Mouse (Mus musculus): Measurements from ENCODE around the gene Zbtb20. TPM values are rescaled to one million over a fixed set of nuclear protein-coding genes. Genes with fewer than 3 reads are reported as not detected.

Zbtb20 gene
- total and polyA plus RNA-seq, 2 experiments from 2014 or later: 25.2 to 38.0 TPM

- WGBS: 16% methylated on average over 4 of the region's 4 CpGs
- Histone ChIP-seq H3K4me1 (ENCODE audit: insufficient read depth, low read length) (no peaks in the 10 kb centered on the region), H3K36me3 (ENCODE audit: insufficient read depth, low read length) (no peaks in the 10 kb centered on the region), H3K27ac (ENCODE audit: low read depth, low read length) (peak overlapping the region; percentile 55), H3K4me2 (ENCODE audit: low read depth, low read length, poor library complexity, severe bottlenecking) (peak overlapping the region; percentile 49), H3K9ac (replicated peaks; ENCODE audit: low read length, poor library complexity, severe bottlenecking) (no peak overlapping the region; the same call in 1 of the 2 replicates), H3K27me3 (ENCODE audit: insufficient read depth, low read length) (no peaks in the 10 kb centered on the region), H3K4me3 (ENCODE audit: low read depth, low read length) (peak overlapping the region; percentile 27), H3K9me3 (ENCODE audit: low read length) (no peaks in the 10 kb centered on the region)
- ATAC-seq (ENCODE audit: low FRiP score) (no peak), DNase-seq (ENCODE audit: low spot score) (peak; percentile 28)
- TF ChIP-seq CTCF (IDR thresholded peaks at IDR 0.05): no peak
These were observed 31.6 kb downstream of the Zbtb20 start for GRCm38 (mm10) chr16:42907283-42907701.

DNA sequence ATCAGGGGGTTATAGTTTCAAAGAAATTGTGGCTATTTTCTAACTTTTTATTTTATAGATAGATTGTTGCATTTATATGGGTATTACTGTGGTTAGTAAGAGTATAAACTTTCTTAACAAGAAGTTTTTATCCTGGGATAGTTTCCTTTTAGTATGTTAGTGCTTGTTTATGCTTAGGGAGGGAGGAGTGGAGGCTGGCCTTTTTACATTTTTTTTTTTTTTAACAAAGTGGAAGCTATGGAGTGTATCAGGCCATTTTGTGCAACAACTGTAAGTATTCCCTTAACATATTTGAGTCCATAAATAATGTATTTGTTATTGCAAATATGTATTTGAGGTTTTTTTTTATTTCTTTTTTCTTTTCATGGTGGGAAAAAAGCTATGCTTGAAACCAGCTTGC, 32.7 kb downstream of the Zbtb20 start:
- no peaks in the 10 kb centered on the region for H3K36me3 ChIP-seq (ENCODE audit: insufficient read depth, low read length)
- H3K9me3 ChIP-seq (ENCODE audit: low read length): no peaks in the 10 kb centered on the region
- H3K27ac ChIP-seq (ENCODE audit: low read depth, low read length): no peak overlapping the region
- no peak overlapping the region for H3K4me3 ChIP-seq (ENCODE audit: low read depth, low read length)
- H3K4me2 ChIP-seq (ENCODE audit: low read depth, low read length, poor library complexity, severe bottlenecking): no peak overlapping the region
- no peak for TF ChIP-seq CTCF (IDR thresholded peaks at IDR 0.05)
- DNase-seq (ENCODE audit: low spot score): no peak
- ATAC-seq (ENCODE audit: low FRiP score): no peak
- H3K27me3 ChIP-seq (ENCODE audit: insufficient read depth, low read length): no peaks in the 10 kb centered on the region
- no peaks in the 10 kb centered on the region for H3K4me1 ChIP-seq (ENCODE audit: insufficient read depth, low read length)
- H3K9ac ChIP-seq (replicated peaks; ENCODE audit: low read length, poor library complexity, severe bottlenecking): no peak overlapping the region

DNA sequence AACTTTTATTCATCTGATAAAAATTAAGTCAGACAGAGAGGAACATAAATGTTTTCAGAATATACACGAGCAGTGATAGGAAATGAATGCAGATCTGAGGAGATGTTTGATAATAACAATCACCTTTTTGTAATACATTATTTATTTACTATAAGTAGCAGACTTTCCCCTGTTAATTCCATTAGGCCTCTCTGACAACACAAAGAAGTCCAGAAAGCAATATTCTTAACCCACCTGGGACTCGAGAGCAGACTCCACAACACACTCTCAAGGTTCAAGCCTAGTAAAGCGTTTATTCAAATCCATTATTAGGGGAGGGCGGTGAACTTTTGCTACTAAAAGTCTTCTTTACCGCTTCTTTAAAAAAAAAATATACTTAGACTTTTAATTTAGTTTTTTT, 33.2 kb downstream of the Zbtb20 start:
- no peak overlapping the region for H3K4me3 ChIP-seq (ENCODE audit: low read depth, low read length)
- no peak for TF ChIP-seq CTCF (IDR thresholded peaks at IDR 0.05)
- no peak for DNase-seq (ENCODE audit: low spot score)
- no peaks in the 10 kb centered on the region for H3K4me1 ChIP-seq (ENCODE audit: insufficient read depth, low read length)
- H3K9me3 ChIP-seq (ENCODE audit: low read length): no peaks in the 10 kb centered on the region
- H3K27me3 ChIP-seq (ENCODE audit: insufficient read depth, low read length): no peaks in the 10 kb centered on the region
- H3K36me3 ChIP-seq (ENCODE audit: insufficient read depth, low read length): no peaks in the 10 kb centered on the region
- H3K4me2 ChIP-seq (ENCODE audit: low read depth, low read length, poor library complexity, severe bottlenecking): peak overlapping the region; percentile 3; the same call in 1 of the 2 replicates
- WGBS: 74% methylated on average over 5 of the region's 5 CpGs
- H3K27ac ChIP-seq (ENCODE audit: low read depth, low read length): no peak overlapping the region
- ATAC-seq (ENCODE audit: low FRiP score): no peak
- H3K9ac ChIP-seq (replicated peaks; ENCODE audit: low read length, poor library complexity, severe bottlenecking): no peak overlapping the region

DNA sequence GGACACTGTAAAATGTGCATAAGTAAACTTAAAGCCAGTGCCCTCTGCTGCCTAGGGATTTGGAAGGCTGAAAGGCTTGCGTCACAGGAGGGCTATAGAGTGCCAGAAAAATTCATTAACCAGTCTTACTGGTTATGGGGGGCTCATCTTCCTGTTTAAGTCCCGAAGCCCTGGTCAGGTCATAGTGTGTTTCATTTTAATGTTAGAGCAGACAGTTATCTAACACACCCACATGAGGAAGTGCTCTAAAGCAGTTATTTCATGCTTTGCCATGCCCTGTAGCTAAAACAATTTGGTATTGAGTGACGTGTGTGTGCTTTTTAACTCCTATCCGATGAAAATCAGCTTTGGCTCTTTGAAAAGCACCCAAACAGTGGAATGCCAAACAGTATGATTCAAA, 34.3 kb downstream of the Zbtb20 start:
- H3K4me2 ChIP-seq (ENCODE audit: low read depth, low read length, poor library complexity, severe bottlenecking): peak overlapping the region; percentile 32
- ATAC-seq (ENCODE audit: low FRiP score) (no peak), DNase-seq (ENCODE audit: low spot score) (peak; percentile 46)
- no peak for TF ChIP-seq CTCF (IDR thresholded peaks at IDR 0.05)
- H3K36me3 ChIP-seq (ENCODE audit: insufficient read depth, low read length): no peaks in the 10 kb centered on the region
- H3K4me3 ChIP-seq (ENCODE audit: low read depth, low read length): no peak overlapping the region
- no peaks in the 10 kb centered on the region for H3K9me3 ChIP-seq (ENCODE audit: low read length)
- no peak overlapping the region for H3K9ac ChIP-seq (replicated peaks; ENCODE audit: low read length, poor library complexity, severe bottlenecking)
- WGBS: 13% methylated on average over 4 of the region's 4 CpGs
- no peaks in the 10 kb centered on the region for H3K27me3 ChIP-seq (ENCODE audit: insufficient read depth, low read length)
- H3K27ac ChIP-seq (ENCODE audit: low read depth, low read length): no peak overlapping the region
- no peaks in the 10 kb centered on the region for H3K4me1 ChIP-seq (ENCODE audit: insufficient read depth, low read length)

GRCm38 (mm10) chr16:42910716-42911115, 35.0 kb downstream of the Zbtb20 start:
- TF ChIP-seq CTCF (IDR thresholded peaks at IDR 0.05): no peak
- Histone ChIP-seq H3K4me2 (ENCODE audit: low read depth, low read length, poor library complexity, severe bottlenecking) (no peak overlapping the region), H3K36me3 (ENCODE audit: insufficient read depth, low read length) (no peaks in the 10 kb centered on the region), H3K4me3 (ENCODE audit: low read depth, low read length) (no peak overlapping the region), H3K9me3 (ENCODE audit: low read length) (no peaks in the 10 kb centered on the region), H3K9ac (replicated peaks; ENCODE audit: low read length, poor library complexity, severe bottlenecking) (no peak overlapping the region), H3K4me1 (ENCODE audit: insufficient read depth, low read length) (no peaks in the 10 kb centered on the region), H3K27ac (ENCODE audit: low read depth, low read length) (no peak overlapping the region), H3K27me3 (ENCODE audit: insufficient read depth, low read length) (no peaks in the 10 kb centered on the region)
- 76% methylated on average over 3 of the region's 3 CpGs for WGBS
- ATAC-seq (ENCODE audit: low FRiP score) (no peak), DNase-seq (ENCODE audit: low spot score) (no peak)

GRCm38 (mm10) chr16:42911326-42911725, 35.6 kb downstream of the Zbtb20 start:
- Histone ChIP-seq H3K9ac (replicated peaks; ENCODE audit: low read length, poor library complexity, severe bottlenecking) (no peak overlapping the region), H3K27ac (ENCODE audit: low read depth, low read length) (no peak overlapping the region)
- no peak for ATAC-seq (ENCODE audit: low FRiP score)

More at GRCm38 (mm10) chr16:42911326-42911725, 35.6 kb downstream of the Zbtb20 start:
- H3K4me3 ChIP-seq (ENCODE audit: low read depth, low read length): no peak overlapping the region
- no peak overlapping the region for H3K4me2 ChIP-seq (ENCODE audit: low read depth, low read length, poor library complexity, severe bottlenecking)
- H3K27me3 ChIP-seq (ENCODE audit: insufficient read depth, low read length): no peaks in the 10 kb centered on the region
- 91% methylated on average over 4 of the region's 4 CpGs for WGBS
- H3K36me3 ChIP-seq (ENCODE audit: insufficient read depth, low read length): no peaks in the 10 kb centered on the region
- no peaks in the 10 kb centered on the region for H3K9me3 ChIP-seq (ENCODE audit: low read length)
- no peak for DNase-seq (ENCODE audit: low spot score)
- H3K4me1 ChIP-seq (ENCODE audit: insufficient read depth, low read length): no peaks in the 10 kb centered on the region
- no peak for TF ChIP-seq CTCF (IDR thresholded peaks at IDR 0.05)
